Mouse (Mus musculus): ENCODE results near the gene Il1f6. TPM values are rescaled to one million over a fixed set of nuclear protein-coding genes. Genes with fewer than 3 reads are reported as not detected.

The Il1f6 gene
- not detected for total RNA-seq (2023)

GRCm38 (mm10) chr2:24215118-24215517 lies at the start of gene Il1f6:
Il1f6 (plus strand) TSS chr2:24215418.

GRCm38 (mm10) chr2:24186176-24186575 lies 29.0 kb upstream of the Il1f6 start, which contains the start of gene Il1f9:
Il1f9 (plus strand) TSS chr2:24186476.

Other genes starting within 250 kb of the Il1f6 start
- gene Hnmt, start 166.0 kb upstream of the Il1f6 start, total RNA-seq (2023), result not detected
- gene Tbpl2, start 118.8 kb upstream of the Il1f6 start, total RNA-seq (2023), result not detected
- not detected for gene Il1f8, start 62.3 kb upstream of the Il1f6 start, total RNA-seq (2023)
- 0.40 TPM for gene Il1f9, start 28.9 kb upstream of the Il1f6 start, total RNA-seq (2023)
- not detected for gene Il1f5, start 61.5 kb downstream of the Il1f6 start, total RNA-seq (2023)
- not detected for gene Il1f10, start 75.8 kb downstream of the Il1f6 start, total RNA-seq (2023)
- gene Il1rn, start 121.4 kb downstream of the Il1f6 start, total RNA-seq (2023), result 0.52 TPM
- 164 TPM for gene Psd4, start 152.2 kb downstream of the Il1f6 start, total RNA-seq (2023)